Mouse (Mus musculus) kidney, embryonic 14.5 days (tissue): ENCODE results near the gene Zan. TPM values are rescaled to one million over a fixed set of nuclear protein-coding genes. Genes with fewer than 3 reads are reported as not detected.

Experiments used
- ATAC-seq: fragments of 200-750 bp; cut with Nextera tagmentation; 2 replicates; pipeline ENCODE4 v1.8.0; 2017; ENCODE audit warnings: moderate number of reproducible peaks, mild to moderate bottlenecking, moderate TSS enrichment, moderate library complexity; ENCODE audit not compliant: low FRiP score, low TSS enrichment
- H3K27ac ChIP-seq: fragments of 300-500 bp; sonication (generic); 2 replicates; pipeline ENCODE4 v1.5.1; 2014; ENCODE audit warnings: low read depth, mild to moderate bottlenecking, low read length, moderate library complexity, mixed read lengths
- H3K27me3 ChIP-seq: fragments of 300-500 bp; sonication (generic); 2 replicates; pipeline ENCODE4 v1.6.1; 2014; ENCODE audit warnings: mild to moderate bottlenecking, low read length; ENCODE audit not compliant: control insufficient read depth, insufficient read depth
- H3K36me3 ChIP-seq: fragments of 300-500 bp; sonication (generic); 2 replicates; pipeline ENCODE4 v1.6.1; 2014; ENCODE audit warnings: low read length, mixed read lengths; ENCODE audit not compliant: control insufficient read depth, insufficient read depth
- H3K4me1 ChIP-seq: fragments of 300-500 bp; sonication (generic); 2 replicates; pipeline ENCODE4 v1.6.1; 2014; ENCODE audit warnings: low read length, mixed read lengths; ENCODE audit not compliant: control insufficient read depth, insufficient read depth
- H3K4me2 ChIP-seq: fragments of 300-500 bp; sonication (generic); replicated peaks from 2 replicates; pipeline ENCODE4 v1.6.1; 2014; ENCODE audit warnings: low read depth, mild to moderate bottlenecking, low read length
- H3K4me3 ChIP-seq: fragments of 300-500 bp; sonication (generic); 2 replicates; pipeline ENCODE4 v1.5.1; 2014; ENCODE audit warnings: mild to moderate bottlenecking, low read length
- H3K9ac ChIP-seq: fragments of 300-500 bp; sonication (generic); 2 replicates; pipeline ENCODE4 v1.6.1; 2014; ENCODE audit warnings: low read depth, mild to moderate bottlenecking, low read length, moderate library complexity
- H3K9me3 ChIP-seq: fragments of 300-500 bp; sonication (generic); 2 replicates; pipeline ENCODE4 v1.6.1; 2016; ENCODE audit warnings: low read length; ENCODE audit not compliant: control insufficient read depth
- WGBS: fragments of 180-500 bp; shearing (Covaris S2); extraction: QIAGEN DNeasy Blood & Tissue Kit; methylation state at CpG from one replicate; pipeline ENCODE4 v1.1.7; 2014; 5-methylcytosine and 5-hydroxymethylcytosine counted together
- polyA plus RNA-seq: library from polyadenylated mRNA; unstranded; fragments of >200 nt; fragmentation: Nextera tagmentation; extraction: Ambion mirVana; gene quantifications from 2 replicates; pipeline ENCODE4 v1.2.1, GENCODE M21; 2014

Gene Zan
- polyA plus RNA-seq, 1 experiment from 2014 or later, result 0.60 TPM

- Histone ChIP-seq H3K4me3 (no peak overlapping the region), H3K4me1 (no peaks in the 10 kb centered on the region), H3K36me3 (no peaks in the 10 kb centered on the region), H3K9me3 (no peaks in the 10 kb centered on the region), H3K4me2 (no peak overlapping the region), H3K27me3 (no peaks in the 10 kb centered on the region), H3K9ac (no peak overlapping the region), H3K27ac (no peak overlapping the region)
- WGBS, result 70% methylated on average over 8 of the region's 8 CpGs
- ATAC-seq, result no peak
These were observed 65.6 kb downstream of the Zan start for GRCm38 (mm10) chr5:137411235-137411634.

DNA sequence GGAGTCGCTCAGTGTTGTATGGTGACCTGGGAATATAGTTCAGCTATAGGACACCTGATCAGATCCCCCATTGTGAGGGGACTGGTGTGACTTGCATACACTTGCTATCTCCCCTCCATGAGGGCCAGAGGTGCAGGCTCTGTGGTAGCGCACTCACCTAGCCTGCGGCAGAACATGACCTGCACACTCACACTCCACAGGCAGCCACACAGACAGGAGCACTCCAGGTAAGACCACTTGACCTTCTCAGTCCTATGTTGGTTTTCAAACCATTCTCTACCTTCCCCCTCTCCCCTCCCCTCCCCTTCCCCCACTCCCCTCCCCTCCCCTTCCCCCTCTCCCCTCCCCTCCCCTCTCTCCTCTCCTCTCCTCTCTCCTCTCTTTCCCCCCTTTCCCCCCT, 66.3 kb downstream of the Zan start:
- Histone ChIP-seq H3K27ac (no peak overlapping the region), H3K9me3 (no peaks in the 10 kb centered on the region), H3K4me3 (no peak overlapping the region), H3K9ac (no peak overlapping the region), H3K27me3 (no peaks in the 10 kb centered on the region), H3K36me3 (no peaks in the 10 kb centered on the region), H3K4me1 (no peaks in the 10 kb centered on the region), H3K4me2 (no peak overlapping the region)
- no peak for ATAC-seq
- 89% methylated on average over 3 of the region's 3 CpGs for WGBS

- no peaks in the 10 kb centered on the region for H3K27me3 ChIP-seq
These were observed 66.8 kb downstream of the Zan start for GRCm38 (mm10) chr5:137410066-137410465.

DNA sequence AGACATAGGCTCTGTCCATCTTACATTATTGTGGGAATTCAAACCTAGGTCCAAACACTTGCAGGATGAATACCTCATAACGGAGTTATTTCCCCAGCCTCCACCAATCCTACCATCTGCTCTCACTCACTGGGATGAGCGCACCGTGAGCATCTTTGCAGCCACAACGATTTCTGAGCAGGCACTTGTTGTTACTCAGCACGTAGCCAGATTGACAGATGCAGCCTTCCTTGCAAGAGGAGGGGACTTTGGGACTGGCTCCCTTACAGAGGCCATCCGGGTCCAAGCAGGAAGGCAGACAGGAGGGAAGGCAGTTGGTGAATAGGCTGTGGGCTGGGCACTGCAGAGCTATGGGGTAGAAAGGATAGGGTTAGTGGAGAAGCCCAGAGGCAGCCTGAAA, 67.4 kb downstream of the Zan start:
- Histone ChIP-seq H3K27me3 (no peaks in the 10 kb centered on the region), H3K4me3 (no peak overlapping the region), H3K36me3 (no peaks in the 10 kb centered on the region), H3K4me2 (no peak overlapping the region), H3K27ac (no peak overlapping the region), H3K9me3 (no peaks in the 10 kb centered on the region), H3K4me1 (no peaks in the 10 kb centered on the region), H3K9ac (no peak overlapping the region)
- 79% methylated on average over 6 of the region's 6 CpGs for WGBS
- ATAC-seq, result no peak

More at GRCm38 (mm10) chr5:137410066-137410465, 66.8 kb downstream of the Zan start:
- Histone ChIP-seq H3K4me1 (no peaks in the 10 kb centered on the region), H3K9me3 (no peaks in the 10 kb centered on the region), H3K27ac (no peak overlapping the region), H3K4me3 (no peak overlapping the region), H3K9ac (no peak overlapping the region), H3K4me2 (no peak overlapping the region), H3K36me3 (no peaks in the 10 kb centered on the region)
- WGBS, result 59% methylated on average over 3 of the region's 3 CpGs
- ATAC-seq, result no peak

DNA sequence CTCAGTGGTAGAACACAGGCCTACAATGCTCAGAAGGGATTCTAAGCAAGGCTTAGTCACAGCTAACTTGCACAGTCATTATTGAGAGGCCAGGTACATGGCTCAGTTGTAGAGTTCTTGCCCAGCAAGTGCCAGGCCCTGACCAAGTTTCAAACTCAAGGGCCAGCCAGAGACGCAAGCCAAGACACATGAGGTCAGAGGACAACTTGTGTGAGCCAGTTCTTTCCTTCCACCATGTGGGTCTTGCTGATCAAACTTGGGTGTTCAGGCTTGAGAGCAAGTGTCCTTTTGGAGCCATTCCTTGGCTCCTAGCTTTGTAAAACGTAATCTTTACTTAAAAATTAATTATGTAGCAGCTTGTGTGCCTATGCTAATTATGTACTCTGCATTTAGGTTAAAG, 72.8 kb downstream of the Zan start:
- H3K9ac ChIP-seq, result no peak overlapping the region
- no peak overlapping the region for H3K4me2 ChIP-seq
- H3K27ac ChIP-seq, result no peak overlapping the region
- H3K4me1 ChIP-seq, result no peaks in the 10 kb centered on the region
- WGBS, result 82% methylated on average over 2 of the region's 2 CpGs
- no peak overlapping the region for H3K4me3 ChIP-seq
- H3K27me3 ChIP-seq, result no peaks in the 10 kb centered on the region
- no peaks in the 10 kb centered on the region for H3K36me3 ChIP-seq
- ATAC-seq, result no peak
- H3K9me3 ChIP-seq, result no peaks in the 10 kb centered on the region

- Histone ChIP-seq H3K27ac (no peak overlapping the region), H3K36me3 (no peaks in the 10 kb centered on the region), H3K4me2 (no peak overlapping the region), H3K4me1 (no peaks in the 10 kb centered on the region), H3K27me3 (no peaks in the 10 kb centered on the region), H3K9ac (no peak overlapping the region), H3K9me3 (no peaks in the 10 kb centered on the region), H3K4me3 (no peak overlapping the region)
- 42% methylated on average over 7 of the region's 7 CpGs for WGBS
- no peak for ATAC-seq
These were observed 82.4 kb downstream of the Zan start for GRCm38 (mm10) chr5:137394456-137394855.

GRCm38 (mm10) chr5:137391641-137392040, 85.2 kb downstream of the Zan start:
- Histone ChIP-seq H3K4me1 (no peaks in the 10 kb centered on the region), H3K9ac (no peak overlapping the region), H3K4me3 (no peak overlapping the region), H3K4me2 (no peak overlapping the region), H3K27me3 (no peaks in the 10 kb centered on the region), H3K9me3 (no peaks in the 10 kb centered on the region), H3K27ac (no peak overlapping the region), H3K36me3 (no peaks in the 10 kb centered on the region)
- 82% methylated on average over 8 of the region's 8 CpGs for WGBS
- no peak for ATAC-seq

DNA sequence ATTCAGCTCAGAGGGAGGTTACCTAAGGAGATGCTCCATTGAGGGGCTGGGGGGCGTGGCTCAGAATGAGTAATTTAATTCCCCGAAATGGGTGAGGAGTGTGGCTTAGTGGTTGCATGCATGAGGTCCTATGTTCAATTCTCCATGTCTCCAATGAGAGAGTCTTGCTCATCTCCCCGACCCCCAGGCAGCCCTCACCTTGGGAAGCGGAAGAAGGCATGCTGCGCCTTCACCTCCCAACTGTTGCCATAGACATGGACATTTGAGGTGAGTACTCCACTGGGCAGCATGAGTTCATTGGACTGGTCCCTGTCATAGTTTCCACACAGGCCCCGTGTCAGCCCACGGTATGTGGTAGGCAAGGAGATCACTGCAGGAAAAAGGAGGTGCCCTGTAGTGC, 90.2 kb downstream of the Zan start:
- no peak overlapping the region for H3K27ac ChIP-seq
- WGBS, result 81% methylated on average over 7 of the region's 7 CpGs
- no peaks in the 10 kb centered on the region for H3K4me1 ChIP-seq
- no peak overlapping the region for H3K9ac ChIP-seq
- no peak for ATAC-seq
- no peaks in the 10 kb centered on the region for H3K9me3 ChIP-seq
- no peak overlapping the region for H3K4me3 ChIP-seq
- no peaks in the 10 kb centered on the region for H3K36me3 ChIP-seq
- H3K4me2 ChIP-seq, result no peak overlapping the region
- H3K27me3 ChIP-seq, result no peaks in the 10 kb centered on the region

DNA sequence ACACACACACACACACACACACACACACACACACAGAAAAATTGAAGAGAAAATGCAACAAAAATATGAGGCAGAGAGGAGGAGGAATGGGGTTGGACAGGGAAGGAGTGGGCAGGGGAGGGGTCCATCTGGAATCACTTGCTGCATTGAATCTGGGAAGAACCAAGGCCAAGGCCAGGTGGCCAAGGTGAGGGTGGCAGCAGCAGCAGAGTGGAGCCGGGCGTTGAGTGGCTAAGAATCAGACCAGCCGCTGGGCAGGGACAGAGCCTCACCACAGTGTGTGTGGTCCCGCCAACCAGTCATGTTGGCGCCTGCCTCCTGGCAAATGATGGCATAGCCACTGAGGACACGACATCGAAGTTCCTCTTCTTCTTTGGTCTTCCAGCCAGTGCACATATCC, 93.4 kb downstream of the Zan start:
- no peaks in the 10 kb centered on the region for H3K36me3 ChIP-seq
- H3K27ac ChIP-seq, result no peak overlapping the region
- H3K4me3 ChIP-seq, result no peak overlapping the region
- no peak for ATAC-seq
- no peak overlapping the region for H3K9ac ChIP-seq
- H3K4me1 ChIP-seq, result no peaks in the 10 kb centered on the region
- no peak overlapping the region for H3K4me2 ChIP-seq
- no peaks in the 10 kb centered on the region for H3K27me3 ChIP-seq
- no peaks in the 10 kb centered on the region for H3K9me3 ChIP-seq
- WGBS, result 91% methylated on average over 7 of the region's 7 CpGs

DNA sequence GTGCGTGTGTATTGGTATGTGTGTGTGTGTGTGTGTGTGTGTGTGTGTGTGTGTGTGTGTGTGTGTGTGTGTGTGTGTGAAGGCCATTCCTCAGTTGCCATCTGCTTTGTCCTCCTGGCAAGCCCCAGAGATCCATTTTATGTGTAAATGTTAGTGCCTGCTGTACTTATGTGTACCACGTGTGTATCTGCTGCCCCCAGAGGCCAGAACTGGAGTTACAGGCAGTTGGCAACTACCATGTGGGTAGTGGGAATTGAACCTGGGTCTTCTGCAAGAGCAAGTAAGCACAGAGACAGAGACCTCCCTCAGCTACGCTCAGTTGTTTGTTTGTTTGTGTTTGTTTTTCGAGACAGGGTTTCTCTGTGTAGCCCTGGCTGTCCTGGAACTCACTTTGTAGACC, 95.7 kb downstream of the Zan start:
- Histone ChIP-seq H3K4me1 (peaks cover 12% of the 10 kb centered on the region; the same call in 1 of the 2 replicates), H3K9ac (no peak overlapping the region), H3K27ac (no peak overlapping the region), H3K4me2 (no peak overlapping the region), H3K27me3 (no peaks in the 10 kb centered on the region), H3K4me3 (no peak overlapping the region), H3K36me3 (no peaks in the 10 kb centered on the region), H3K9me3 (no peaks in the 10 kb centered on the region)
- no peak for ATAC-seq
- WGBS, result 51% methylated on average over 4 of the region's 4 CpGs
